Mouse (Mus musculus) layer of hippocampus, adult 9-10 months (tissue): ENCODE data around the gene Tacc2.

Source experiments
- DNase-seq: peaks from one replicate; pipeline ENCODE4 v3.0.0; 2022; ENCODE audit warnings: low spot score

The Tacc2 gene

DNA sequence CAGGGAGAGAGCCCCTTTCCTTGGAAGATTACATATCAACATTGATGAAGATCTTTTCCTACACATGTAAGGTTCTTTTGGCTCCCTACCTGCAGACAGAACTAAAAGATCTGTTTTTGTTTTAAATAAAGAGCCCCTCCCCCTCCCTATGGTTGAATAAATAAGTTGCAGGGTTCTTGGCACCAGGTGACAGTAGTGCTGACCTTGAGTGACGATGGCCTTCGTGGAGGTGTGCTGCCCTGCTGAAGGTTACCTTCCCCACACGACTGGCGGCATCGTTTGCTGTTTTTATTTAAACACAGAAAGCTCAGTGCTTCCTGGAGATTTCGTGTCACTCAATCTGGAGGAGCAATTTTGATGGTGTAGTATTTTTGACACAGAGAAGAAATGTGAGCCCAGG, 113.6 kb downstream of the Tacc2 start:
- DNase-seq: no peak

DNA sequence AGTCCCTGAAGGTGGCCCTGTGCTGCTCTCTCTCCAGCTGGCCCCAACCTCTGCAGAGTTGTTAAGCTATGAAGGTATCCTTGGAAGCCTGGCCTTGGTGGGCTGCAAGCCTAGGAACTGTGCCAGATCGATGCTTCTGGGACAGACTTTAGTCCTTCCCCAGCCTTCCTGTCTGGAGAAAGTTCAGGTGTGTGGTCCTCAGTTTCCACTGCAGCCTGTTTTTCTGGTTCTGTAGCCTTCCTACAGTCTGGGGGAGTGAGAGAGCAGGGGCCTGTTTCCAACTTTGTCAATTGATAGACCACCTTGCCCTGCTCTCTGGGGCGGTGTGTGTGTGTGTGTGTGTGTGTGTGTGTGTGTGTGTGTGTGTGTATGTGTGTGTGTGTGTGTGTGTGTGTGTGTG, 114.7 kb downstream of the Tacc2 start:
- no peak for DNase-seq

- no peak for DNase-seq
These were observed 115.2 kb downstream of the Tacc2 start for GRCm38 (mm10) chr7:130692392-130692942.

GRCm38 (mm10) chr7:130692943-130693799, 115.9 kb downstream of the Tacc2 start:
- no peak for DNase-seq

- no peak for DNase-seq
These were observed 116.6 kb downstream of the Tacc2 start for GRCm38 (mm10) chr7:130693800-130694193.

GRCm38 (mm10) chr7:130695669-130696338, 118.6 kb downstream of the Tacc2 start:
- no peak for DNase-seq

GRCm38 (mm10) chr7:130696347-130697234, 119.4 kb downstream of the Tacc2 start:
- DNase-seq: peak; percentile 37

- DNase-seq: no peak
These were observed 121.2 kb downstream of the Tacc2 start for GRCm38 (mm10) chr7:130698480-130698879.

- DNase-seq: no peak
These were observed 124.1 kb downstream of the Tacc2 start for GRCm38 (mm10) chr7:130701336-130701735.

- DNase-seq: no peak
These were observed 128.0 kb downstream of the Tacc2 start for GRCm38 (mm10) chr7:130705230-130705629.

DNA sequence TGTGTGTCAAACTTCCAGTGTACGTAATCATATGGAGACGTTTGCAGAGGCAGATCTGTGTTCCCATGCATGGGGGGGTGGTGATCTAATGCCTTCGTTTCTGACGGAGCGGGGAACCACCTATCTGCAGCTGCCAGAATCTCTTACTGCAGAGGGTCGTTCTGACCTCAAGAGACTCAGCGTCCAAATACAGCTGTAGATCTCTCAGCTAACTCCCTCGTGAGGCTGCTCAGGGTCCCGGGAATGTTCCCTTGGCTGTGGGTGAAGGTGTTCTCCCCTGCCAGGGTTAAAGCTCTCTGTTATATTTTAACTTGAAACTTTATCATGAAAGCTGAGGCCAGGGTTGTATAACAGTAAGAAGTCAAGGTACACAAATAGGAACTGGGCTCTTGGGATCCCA, 131.7 kb downstream of the Tacc2 start:
- no peak for DNase-seq

DNA sequence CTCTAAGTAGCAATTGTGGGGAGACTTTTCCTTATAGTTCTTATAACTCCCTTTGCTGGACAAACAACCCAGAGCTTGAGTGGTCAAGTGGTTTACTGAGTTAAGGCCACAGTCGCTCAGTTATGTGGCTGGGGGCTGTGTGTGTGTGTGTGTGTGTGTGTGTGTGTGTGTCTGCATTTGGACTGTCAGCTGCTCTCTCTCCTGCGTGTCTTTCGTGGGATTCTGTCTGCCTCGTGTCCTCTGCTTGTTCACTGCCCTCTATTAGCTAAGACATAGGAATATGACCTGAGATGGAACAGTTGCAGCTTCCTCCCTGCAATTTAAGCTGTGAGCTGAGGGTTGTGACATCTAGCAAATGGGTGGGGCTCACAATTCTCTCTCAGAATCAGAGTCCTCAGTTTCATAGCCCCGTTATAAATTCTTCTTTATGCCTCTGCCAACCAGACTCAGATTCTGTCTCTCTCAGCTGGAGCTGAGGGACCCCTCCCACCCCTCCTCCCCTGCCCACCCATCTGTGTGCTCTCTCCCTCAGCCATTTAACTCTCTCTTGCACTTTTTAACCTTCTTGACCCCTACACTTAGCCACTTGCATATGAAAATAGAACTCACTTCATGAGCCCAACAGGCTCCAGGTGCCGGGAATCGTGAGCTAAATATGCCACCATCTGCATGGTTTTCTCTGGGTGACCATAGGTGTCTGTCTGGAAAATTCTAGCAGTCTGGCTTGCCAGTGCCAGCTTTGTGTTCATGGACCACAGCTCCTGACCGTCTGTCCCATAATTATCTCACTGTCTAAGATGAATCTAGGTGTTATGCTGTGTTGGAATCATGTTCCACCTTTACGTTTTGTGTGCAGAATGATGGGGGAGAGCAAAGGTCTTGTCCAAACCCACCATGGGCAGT, 132.4 kb downstream of the Tacc2 start:
- no peak for DNase-seq

DNA sequence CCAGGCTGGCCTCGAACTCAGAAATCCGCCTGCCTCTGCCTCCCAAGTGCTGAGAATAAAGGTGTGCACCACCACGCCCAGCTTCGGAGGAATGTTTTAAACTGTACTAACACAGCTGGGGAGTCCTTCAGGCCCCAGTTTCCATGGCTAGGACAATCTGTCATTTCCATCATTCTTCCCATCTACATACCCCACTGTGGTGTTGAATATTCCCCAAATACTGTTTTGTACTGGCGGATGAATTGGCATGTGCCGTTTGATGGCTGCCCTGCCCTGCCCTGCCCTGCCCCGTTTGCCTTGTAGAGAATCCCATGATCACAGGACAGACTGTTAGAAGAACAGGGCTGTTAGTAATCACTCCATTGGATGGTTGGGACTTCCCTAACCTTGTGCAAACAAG, 134.6 kb downstream of the Tacc2 start:
- DNase-seq: no peak

DNA sequence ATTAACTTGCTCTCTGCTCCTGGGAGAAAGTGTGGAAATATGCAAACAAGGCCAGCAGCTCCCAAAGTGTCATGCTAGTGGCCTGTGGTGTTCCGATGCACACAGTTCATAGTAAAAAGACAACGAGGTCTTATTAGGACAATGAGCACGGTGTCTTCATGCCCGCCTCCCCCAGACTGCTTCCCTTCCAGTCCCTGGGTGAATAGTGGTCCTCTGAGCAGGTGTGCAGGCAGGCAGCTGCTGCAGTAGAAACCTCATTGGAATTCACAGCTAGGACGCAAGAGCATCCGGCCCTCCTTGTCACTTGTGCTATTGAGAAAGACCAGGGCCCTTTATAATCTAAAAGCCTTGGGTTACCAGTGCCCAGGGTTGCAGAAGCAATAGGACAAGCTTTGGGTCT, 136.1 kb downstream of the Tacc2 start:
- no peak for DNase-seq

GRCm38 (mm10) chr7:130715467-130715866, 138.2 kb downstream of the Tacc2 start:
- DNase-seq: no peak

DNA sequence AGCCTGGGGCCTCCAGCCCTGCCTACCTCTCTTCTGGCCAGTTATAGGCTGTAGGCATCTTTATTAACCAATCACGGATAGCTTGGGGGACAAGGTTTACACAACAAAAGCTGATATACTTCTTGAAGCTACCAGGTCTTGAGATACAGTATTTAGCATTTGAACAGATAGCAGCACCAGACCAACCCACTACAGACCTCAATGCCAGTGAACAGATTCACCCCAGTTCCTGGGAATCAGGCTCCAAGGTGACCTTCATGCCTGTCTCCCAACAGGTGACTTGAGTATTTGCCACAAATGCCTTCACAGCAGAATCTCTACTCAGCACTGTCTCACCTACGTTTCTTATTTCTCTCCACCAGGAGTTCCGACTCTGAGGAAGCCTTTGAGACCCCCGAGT, 139.1 kb downstream of the Tacc2 start:
- no peak for DNase-seq

DNA sequence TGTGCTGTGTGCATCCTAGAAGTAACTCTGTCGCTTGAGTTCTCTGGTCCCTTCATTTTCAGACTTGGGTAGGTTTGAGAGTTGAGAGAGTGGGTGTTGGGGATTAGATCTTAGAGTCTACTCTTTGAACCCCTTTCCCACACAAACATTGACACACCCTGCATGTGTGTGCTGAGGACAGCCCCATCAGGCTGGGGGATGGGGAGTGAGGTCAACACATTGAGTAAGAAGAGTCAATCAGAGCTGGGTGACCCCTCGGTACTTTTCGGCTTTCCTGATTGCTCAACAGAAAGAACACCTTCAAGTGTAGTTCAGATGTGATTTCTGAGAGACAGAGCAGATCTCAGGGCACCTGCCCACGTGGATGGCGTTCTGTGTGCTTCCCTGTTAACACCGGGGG, 139.8 kb downstream of the Tacc2 start:
- no peak for DNase-seq

- no peak for DNase-seq
These were observed 142.8 kb downstream of the Tacc2 start for GRCm38 (mm10) chr7:130719931-130720598.

DNA sequence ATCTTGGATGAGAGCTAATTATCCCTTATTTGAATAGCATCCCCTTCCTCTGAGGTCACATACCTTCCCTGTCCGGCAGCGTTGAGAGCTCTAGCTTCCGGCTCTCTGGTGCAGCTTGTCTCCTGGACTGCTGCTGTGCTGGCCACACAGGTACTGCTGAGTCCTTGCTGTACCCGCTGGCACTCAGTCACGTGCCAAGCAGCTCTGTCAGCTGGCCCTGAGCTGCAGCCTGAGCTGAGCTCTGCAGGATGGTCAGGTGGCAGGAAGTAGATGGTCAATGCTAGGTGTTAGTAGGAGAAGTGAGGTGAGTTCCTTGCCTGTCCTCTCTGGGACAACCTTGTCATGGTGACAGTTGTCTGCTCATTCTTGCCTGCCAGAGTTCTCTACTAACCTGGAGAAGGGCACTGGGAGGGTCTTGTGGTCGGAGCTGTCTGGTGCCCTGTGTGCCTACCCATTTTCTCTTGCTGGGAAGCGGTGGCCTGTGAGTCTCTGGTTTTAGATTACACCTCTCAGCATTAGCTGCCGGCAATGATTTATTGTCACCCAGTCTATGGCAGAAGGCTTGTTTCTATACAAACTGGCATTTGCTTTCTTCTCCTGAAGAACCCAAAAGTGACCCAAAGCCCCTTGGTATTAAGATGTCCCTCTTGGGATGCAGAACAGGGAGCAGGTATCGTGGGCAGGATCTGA, 143.6 kb downstream of the Tacc2 start:
- DNase-seq: no peak

DNA sequence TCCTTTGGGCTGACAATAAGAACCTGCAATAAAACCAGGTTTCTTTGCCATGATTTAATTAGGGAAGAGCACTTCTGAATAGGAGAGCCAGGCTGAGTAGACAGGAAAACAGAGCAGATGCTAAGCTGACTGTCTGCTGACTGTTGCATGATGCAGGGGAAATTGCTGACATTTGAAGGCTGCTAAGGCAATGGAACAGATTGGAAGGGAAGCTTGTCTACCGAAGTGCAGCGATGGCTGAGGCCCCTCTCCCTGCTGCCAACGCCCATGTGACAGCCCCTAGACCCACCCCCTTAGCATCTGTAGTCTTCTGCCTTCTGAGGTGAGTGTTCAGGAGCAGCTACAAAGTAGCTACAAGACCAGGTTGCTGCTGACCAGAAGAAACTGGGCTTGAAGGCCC, 148.9 kb downstream of the Tacc2 start:
- DNase-seq: no peak
